Comparison of ENCODE assay signal across 8 mouse cellular contexts in the genomic region with DNA sequence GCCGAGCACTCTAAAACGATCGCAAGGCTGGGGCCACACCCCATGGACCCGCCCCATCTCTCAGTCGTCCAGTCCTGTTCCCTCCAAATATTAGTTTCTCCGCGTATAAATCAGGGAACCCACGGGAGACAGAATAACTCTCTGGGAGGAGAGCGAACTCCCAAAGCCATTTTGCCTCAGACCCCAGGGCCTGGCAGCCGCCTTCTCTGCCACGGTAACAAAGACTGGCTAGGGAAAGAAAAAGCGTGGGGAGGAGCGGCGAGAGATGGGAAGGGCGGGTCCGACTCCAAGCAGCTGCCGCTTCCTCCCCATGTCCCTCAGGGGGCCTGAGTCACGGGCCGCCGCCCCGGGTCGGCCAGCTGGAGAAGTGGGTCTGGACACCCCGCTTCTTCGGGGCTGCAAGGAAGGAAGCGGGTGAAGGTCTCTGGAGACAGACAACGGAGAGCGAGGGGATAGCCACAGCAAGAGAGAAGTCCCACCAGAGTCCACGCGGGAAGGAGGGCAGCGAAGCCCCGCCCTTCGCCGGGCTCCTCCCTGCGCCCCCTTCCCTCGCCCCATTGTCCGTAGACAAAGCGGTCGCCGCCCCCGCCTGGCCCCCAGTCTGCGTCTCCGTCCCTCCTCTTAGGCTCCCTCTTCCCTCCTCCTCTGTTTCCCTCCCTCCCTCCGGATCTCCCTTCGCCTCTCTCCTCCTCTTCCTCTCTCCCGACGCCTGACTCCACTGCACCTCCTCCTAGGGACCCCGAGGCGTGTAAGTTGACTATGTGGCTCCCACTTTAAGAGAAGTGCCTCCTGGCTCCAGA. TPM values are rescaled to one million over a fixed set of nuclear protein-coding genes. Genes with fewer than 3 reads are reported as not detected.
DNase-seq lines count a peak whose midpoint lies in the region; ATAC-seq and TF ChIP-seq lines count a peak whose summit lies in the region.

A gene (plus strand): TSS at position 113 of the 800 bp plus-strand sequence.

- peaks cover 1% of the 10 kb centered on the region; the same call in 1 of the 2 replicates for H3K4me1 ChIP-seq in bone marrow, adult 2 months (ENCODE audit: control insufficient read depth, insufficient read depth, low read length)
- H3K4me1 ChIP-seq in hindbrain, embryonic 14.5 days (replicated peaks; ENCODE audit: control insufficient read depth, insufficient read depth, low read length): peaks cover 52% of the 10 kb centered on the region
- peaks cover 79% of the 10 kb centered on the region for H3K4me1 ChIP-seq in liver, embryonic 12.5 days

- H3K9ac ChIP-seq in hindbrain, embryonic 14.5 days: peak within 1 kb of the TSS; percentile 95
- peak within 1 kb of the TSS; percentile 66 for H3K9ac ChIP-seq in liver, embryonic 12.5 days

- ATAC-seq in hindbrain, embryonic 14.5 days (ENCODE audit: low FRiP score): peak; percentile 76
- ATAC-seq in liver, embryonic 12.5 days: no peak

- peak; percentile 29; the same call in 1 of the 2 replicates for TF ChIP-seq POLR2A in bone marrow, adult 2 months (IDR thresholded peaks at IDR 0.05; ENCODE audit: borderline replicate concordance, control insufficient read depth, low read depth, low read length)

- H3K27ac ChIP-seq in bone marrow, adult 2 months (ENCODE audit: control insufficient read depth, insufficient read depth, low read depth, low read length, poor library complexity): peak within 1 kb of the TSS; percentile 96
- H3K27ac ChIP-seq in hindbrain, embryonic 14.5 days: peak within 1 kb of the TSS; percentile 98
- H3K27ac ChIP-seq in liver, embryonic 12.5 days: peak within 1 kb of the TSS; percentile 78

- peak within 1 kb of the TSS; percentile 83 for H3K4me3 ChIP-seq in bone marrow, adult 2 months (replicated peaks; ENCODE audit: control insufficient read depth, low read depth, low read length)
- peak within 1 kb of the TSS; percentile 75 for H3K4me3 ChIP-seq in hindbrain, embryonic 14.5 days (replicated peaks; ENCODE audit: low read length)
- H3K4me3 ChIP-seq in liver, embryonic 12.5 days: peak within 1 kb of the TSS; percentile 61

- H3K9me3 ChIP-seq in hindbrain, embryonic 14.5 days (ENCODE audit: control insufficient read depth, low read length): no peaks in the 10 kb centered on the region
- H3K9me3 ChIP-seq in liver, embryonic 12.5 days (replicated peaks): no peaks in the 10 kb centered on the region

- peak; percentile 31 to 58 for DNase-seq in cerebellum, postnatal 25 days
- no peak for DNase-seq in cerebellum, adult 11-12 months
- DNase-seq in gastrocnemius, adult 18-20 months (ENCODE audit: low spot score): peak; percentile 75
- peak; percentile 74 for DNase-seq in hindbrain, embryonic 14.5 days (ENCODE audit: low spot score)
- DNase-seq in natural killer cell, adult 2 months (ENCODE audit: low spot score in 2 of 2): peak; percentile 6 to 26
- peak; percentile 27 to 30 for DNase-seq in thymus, postnatal 10 days (ENCODE audit: low spot score in 2 of 2)

- WGBS in bone marrow, adult 2 months: under 1% methylated on average over 48 of the region's 48 CpGs
- under 1% methylated on average over 46 of the region's 48 CpGs for WGBS in hindbrain, embryonic 14.5 days
- WGBS in liver, embryonic 12.5 days (ENCODE audit: insufficient replicate concordance): under 1% methylated on average over 48 of the region's 48 CpGs

- H3K27me3 ChIP-seq in hindbrain, embryonic 14.5 days (ENCODE audit: control insufficient read depth, insufficient read depth, low read length): no peaks in the 10 kb centered on the region
- H3K27me3 ChIP-seq in liver, embryonic 12.5 days (replicated peaks): peaks cover 70% of the 10 kb centered on the region

- H3K36me3 ChIP-seq in hindbrain, embryonic 14.5 days (replicated peaks; ENCODE audit: control insufficient read depth, insufficient read depth): 0 out of 2 replicates have a peak, but pooled peaks cover 7% of the 10 kb centered on the region
- H3K36me3 ChIP-seq in liver, embryonic 12.5 days: no peaks in the 10 kb centered on the region; the same call in 1 of the 2 replicates

- H3K4me2 ChIP-seq in hindbrain, embryonic 14.5 days (replicated peaks): peak within 1 kb of the TSS; percentile 99
- peak within 1 kb of the TSS; percentile 91 for H3K4me2 ChIP-seq in liver, embryonic 12.5 days

- no peak for TF ChIP-seq CTCF in bone marrow, adult 2 months (IDR thresholded peaks at IDR 0.05; ENCODE audit: control insufficient read depth, insufficient read depth, low read length)

RNA-seq across cellular contexts. Expression of the gene that starts here (rescaled TPM):
- 35.8 and 78.4 TPM in 2 replicates for polyA plus RNA-seq in bone marrow, adult 2 months (2011; ENCODE audit: insufficient read depth, insufficient read length, low replicate concordance, missing spikeins)
- total RNA-seq in gastrocnemius, adult 18-20 months (2021): 1 to 10 TPM; 4.1 to 5.8 TPM
- 18.8 and 20.7 TPM in 2 replicates for polyA plus RNA-seq in hindbrain, embryonic 14.5 days (2014; fragmentation: Nextera tagmentation; extraction: Ambion mirVana)
- polyA plus RNA-seq in liver, embryonic 12.5 days (2016; fragmentation: Nextera tagmentation; extraction: Ambion mirVana): 11.9 and 12.6 TPM in 2 replicates
